Mouse (Mus musculus) forebrain, embryonic 10.5 days (tissue): ENCODE measurements around the gene Jaml. TPM values are rescaled to one million over a fixed set of nuclear protein-coding genes. Genes with fewer than 3 reads are reported as not detected.

Experiments
- DNase-seq: peaks from one replicate; pipeline ENCODE4 v3.0.0-alpha.2; 2017; ENCODE audit warnings: low spot score; ENCODE audit errors: extremely low spot score
- H3K27ac ChIP-seq: fragments of 300-500 bp; sonication (generic); 2 replicates; pipeline ENCODE4 v1.5.1; 2016; ENCODE audit warnings: mild to moderate bottlenecking
- H3K27me3 ChIP-seq: fragments of 300-500 bp; sonication (generic); 2 replicates; pipeline ENCODE4 v1.6.1; 2016; ENCODE audit warnings: mild to moderate bottlenecking; ENCODE audit not compliant: poor library complexity, severe bottlenecking
- H3K36me3 ChIP-seq: fragments of 300-500 bp; sonication (generic); replicated peaks from 2 replicates; pipeline ENCODE4 v1.6.1; 2016; ENCODE audit warnings: mild to moderate bottlenecking, moderate library complexity
- H3K4me1 ChIP-seq: fragments of 300-500 bp; sonication (generic); 2 replicates; pipeline ENCODE4 v1.6.1; 2016
- H3K4me3 ChIP-seq: fragments of 300-500 bp; sonication (generic); 2 replicates; pipeline ENCODE4 v1.5.1; 2016; ENCODE audit warnings: mild to moderate bottlenecking, moderate library complexity
- H3K9me3 ChIP-seq: fragments of 300-500 bp; sonication (generic); 2 replicates; pipeline ENCODE4 v1.6.1; 2016; ENCODE audit warnings: mild to moderate bottlenecking, moderate library complexity
- WGBS: fragments of 180-500 bp; shearing (Covaris S2); methylation state at CpG from one replicate; pipeline ENCODE4 v1.1.7; 2016; 5-methylcytosine and 5-hydroxymethylcytosine counted together
- polyA plus RNA-seq: library from polyadenylated mRNA; unstranded; fragments of >200 nt; fragmentation: Nextera tagmentation; extraction: Ambion mirVana; gene quantifications from 2 replicates; pipeline ENCODE4 v1.2.1, GENCODE M21; 2016

Gene Jaml
- polyA plus RNA-seq, 1 experiment from 2014 or later, result 0.52 TPM

DNA sequence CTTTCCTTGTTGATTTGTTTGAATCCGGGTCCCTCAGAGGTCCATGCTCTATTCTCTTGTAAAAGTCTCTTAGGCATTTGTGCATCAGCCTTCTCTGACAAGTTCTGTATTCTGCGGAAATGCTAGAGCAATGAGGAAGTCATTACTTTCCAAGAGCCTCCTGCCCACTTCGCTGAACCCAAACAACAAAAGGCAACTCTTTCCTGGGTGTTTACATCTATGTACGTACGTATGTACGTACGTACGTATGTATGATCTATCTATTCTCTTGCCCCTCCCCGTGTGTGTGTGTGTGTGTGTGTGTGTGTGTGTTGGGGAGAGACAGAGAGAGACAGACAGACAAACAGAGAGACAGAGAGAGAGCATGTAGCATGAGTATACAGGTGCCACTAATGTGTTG, 37.8 kb downstream of the Jaml start:
- Histone ChIP-seq H3K4me1 (peaks cover 37% of the 10 kb centered on the region), H3K9me3 (no peaks in the 10 kb centered on the region), H3K27me3 (peaks cover 69% of the 10 kb centered on the region), H3K36me3 (no peaks in the 10 kb centered on the region), H3K4me3 (no peak overlapping the region), H3K27ac (no peak overlapping the region)
- no peak for DNase-seq
- WGBS, result 73% methylated on average over 9 of the region's 9 CpGs

DNA sequence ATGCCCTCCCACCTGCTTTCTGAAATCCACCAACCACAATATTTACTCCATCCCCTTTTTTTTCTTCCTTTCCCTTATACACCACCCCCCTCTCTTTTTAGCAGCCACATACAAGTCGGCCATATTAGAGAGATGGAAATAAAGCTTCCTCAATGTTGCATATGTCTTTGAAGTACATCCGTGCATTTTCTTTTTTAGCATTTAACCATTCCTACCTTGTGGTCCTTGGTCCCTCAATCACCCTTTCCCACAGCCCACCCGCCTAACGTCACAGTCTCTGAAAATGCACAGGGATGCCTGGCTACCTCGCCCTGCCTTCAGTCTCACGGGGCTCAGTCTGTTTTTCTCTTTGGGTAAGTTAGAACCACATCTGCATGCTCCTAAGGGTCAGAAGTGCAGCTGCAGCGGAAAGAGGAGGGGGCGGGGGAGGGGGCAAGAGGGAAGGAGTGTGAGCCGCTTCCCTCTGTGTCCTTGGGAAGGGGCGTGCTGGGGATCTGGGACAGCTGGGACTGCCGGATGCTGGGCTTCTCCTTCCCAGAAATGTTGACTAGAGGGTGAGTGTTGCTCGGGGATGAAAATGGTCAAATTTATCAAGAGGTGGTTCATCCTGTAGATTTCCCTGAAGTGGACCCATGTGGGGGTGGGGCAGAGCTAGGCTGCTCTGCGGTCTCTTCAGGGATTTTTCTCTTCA, 38.9 kb downstream of the Jaml start, which contains the start of gene Scn2b:
Gene Scn2b, plus strand, starts transcription at position 42 of the 691 bp plus-strand sequence.
- H3K4me3 ChIP-seq, result peak within 1 kb of the TSS; percentile 69
- peak within 1 kb of the TSS; percentile 89 for H3K27ac ChIP-seq
- no peak for DNase-seq
- H3K4me1 ChIP-seq, result peaks cover 44% of the 10 kb centered on the region
- H3K27me3 ChIP-seq, result peaks cover 77% of the 10 kb centered on the region
- no peaks in the 10 kb centered on the region for H3K36me3 ChIP-seq
- H3K9me3 ChIP-seq, result no peaks in the 10 kb centered on the region
- under 1% methylated on average over 13 of the region's 13 CpGs for WGBS

DNA sequence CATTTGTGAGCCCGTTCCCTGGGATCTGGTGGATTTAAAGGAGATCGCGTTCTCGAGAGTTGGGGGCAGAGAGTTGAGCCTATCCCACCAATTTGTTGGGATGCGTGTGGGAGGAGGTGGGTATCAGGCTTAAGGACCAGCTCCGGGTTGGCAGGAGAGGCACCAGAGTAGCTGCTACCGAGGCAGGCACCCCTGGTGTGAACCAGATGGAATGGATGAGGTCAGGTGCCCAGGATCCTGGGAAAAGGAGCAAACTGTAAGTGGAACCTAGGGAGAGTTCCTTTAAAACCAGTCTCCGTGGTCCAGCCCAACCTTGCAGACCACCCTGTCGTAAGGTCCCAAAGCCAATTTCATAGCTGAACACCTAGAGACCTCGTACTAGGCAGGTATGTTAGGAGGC, 39.6 kb downstream of the Jaml start:
- H3K27ac ChIP-seq, result peak overlapping the region; percentile 89
- 30% methylated on average over 10 of the region's 10 CpGs for WGBS
- DNase-seq, result no peak
- H3K4me1 ChIP-seq, result peaks cover 44% of the 10 kb centered on the region
- H3K9me3 ChIP-seq, result no peaks in the 10 kb centered on the region
- peaks cover 78% of the 10 kb centered on the region for H3K27me3 ChIP-seq
- no peaks in the 10 kb centered on the region for H3K36me3 ChIP-seq
- peak overlapping the region; percentile 69 for H3K4me3 ChIP-seq

DNA sequence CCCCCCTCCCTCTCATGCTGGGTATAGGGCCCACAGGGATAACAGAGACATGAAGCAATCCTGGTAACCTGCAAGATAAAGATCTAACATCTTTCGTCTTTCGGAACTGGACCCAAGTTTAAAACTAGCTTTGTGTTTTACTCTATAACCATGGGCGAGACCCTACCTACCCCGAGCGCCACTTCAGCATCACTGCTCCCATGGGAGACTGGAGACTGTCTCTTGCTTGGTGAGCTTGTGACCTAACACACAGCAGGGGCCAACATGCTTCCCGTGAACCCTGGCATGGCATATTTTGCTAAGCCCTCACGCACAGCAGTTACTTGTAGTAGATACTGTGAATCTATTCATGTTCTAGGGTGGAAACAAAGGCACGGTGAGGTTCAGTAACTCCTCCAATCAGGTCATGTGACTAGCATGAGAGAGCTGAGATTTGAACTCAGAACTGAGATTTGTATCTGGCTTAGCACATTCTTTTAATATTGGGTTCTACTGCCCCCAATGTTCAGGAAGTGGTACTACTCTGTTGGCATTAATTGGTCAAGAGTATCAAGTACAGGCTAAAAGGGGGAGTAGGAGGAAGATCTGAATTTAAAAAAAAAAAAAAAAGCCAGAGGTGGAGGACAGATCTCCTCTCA, 40.5 kb downstream of the Jaml start:
- Histone ChIP-seq H3K27me3 (peaks cover 69% of the 10 kb centered on the region), H3K36me3 (no peaks in the 10 kb centered on the region), H3K4me1 (peaks cover 44% of the 10 kb centered on the region), H3K27ac (no peak overlapping the region), H3K4me3 (peak overlapping the region; percentile 69; the same call in 1 of the 2 replicates), H3K9me3 (no peaks in the 10 kb centered on the region)
- WGBS, result 93% methylated on average over 8 of the region's 8 CpGs
- no peak for DNase-seq

DNA sequence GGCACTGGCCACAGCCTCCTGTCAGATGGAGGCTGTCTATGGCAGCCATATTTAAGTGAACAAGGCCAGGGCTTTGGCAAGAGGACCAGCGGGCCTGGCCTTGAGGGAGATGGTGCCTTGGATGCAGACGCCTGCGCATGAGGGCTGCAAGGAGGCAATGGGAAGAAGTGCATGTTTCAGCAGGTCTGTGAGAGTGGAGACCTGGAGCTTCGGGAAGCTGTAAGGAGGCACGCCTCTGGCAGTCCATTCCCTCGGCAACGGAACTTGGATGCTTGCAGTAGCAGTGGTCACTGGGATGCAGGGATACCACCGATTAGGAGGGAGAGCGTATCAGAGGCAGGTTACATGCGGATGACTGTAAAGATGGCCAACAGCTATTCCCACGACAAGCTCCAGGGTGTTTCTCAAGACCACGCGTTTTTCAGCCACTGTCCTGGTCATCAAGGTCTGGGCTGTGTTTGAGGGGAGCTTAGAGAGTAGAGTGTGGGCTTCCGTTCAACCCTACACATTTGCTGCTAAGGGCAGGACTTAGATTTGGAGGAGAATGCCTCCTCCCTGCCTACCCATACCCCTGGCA, 41.1 kb downstream of the Jaml start:
- no peak for DNase-seq
- no peaks in the 10 kb centered on the region for H3K36me3 ChIP-seq
- no peaks in the 10 kb centered on the region for H3K9me3 ChIP-seq
- 89% methylated on average over 14 of the region's 14 CpGs for WGBS
- peaks cover 44% of the 10 kb centered on the region for H3K4me1 ChIP-seq
- H3K4me3 ChIP-seq, result no peak overlapping the region
- peaks cover 66% of the 10 kb centered on the region for H3K27me3 ChIP-seq
- H3K27ac ChIP-seq, result no peak overlapping the region

DNA sequence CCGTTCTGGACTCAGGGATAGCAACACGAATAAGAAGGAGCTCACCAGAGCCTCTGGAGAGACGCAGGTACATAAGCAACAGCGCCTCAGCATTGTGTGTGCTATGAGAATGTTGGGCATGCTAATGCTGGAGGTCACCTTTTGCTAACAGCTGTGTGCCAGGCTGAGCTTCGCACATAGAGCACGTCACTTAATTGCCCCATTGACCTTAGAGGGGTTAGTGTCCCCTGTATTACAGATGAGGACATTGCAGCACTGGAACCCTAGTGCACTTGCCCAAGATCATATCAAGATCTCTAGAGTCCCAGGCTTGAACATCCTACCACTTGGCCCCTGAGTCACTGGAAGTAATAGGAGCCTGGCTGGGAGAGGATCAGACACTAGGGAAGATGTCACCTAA, 41.6 kb downstream of the Jaml start:
- 90% methylated on average over 6 of the region's 6 CpGs for WGBS
- no peak overlapping the region for H3K4me3 ChIP-seq
- no peaks in the 10 kb centered on the region for H3K9me3 ChIP-seq
- peaks cover 64% of the 10 kb centered on the region for H3K27me3 ChIP-seq
- H3K27ac ChIP-seq, result no peak overlapping the region
- H3K4me1 ChIP-seq, result peaks cover 40% of the 10 kb centered on the region
- no peak for DNase-seq
- H3K36me3 ChIP-seq, result 0 out of 2 replicates have a peak, but pooled peaks cover 3% of the 10 kb centered on the region

DNA sequence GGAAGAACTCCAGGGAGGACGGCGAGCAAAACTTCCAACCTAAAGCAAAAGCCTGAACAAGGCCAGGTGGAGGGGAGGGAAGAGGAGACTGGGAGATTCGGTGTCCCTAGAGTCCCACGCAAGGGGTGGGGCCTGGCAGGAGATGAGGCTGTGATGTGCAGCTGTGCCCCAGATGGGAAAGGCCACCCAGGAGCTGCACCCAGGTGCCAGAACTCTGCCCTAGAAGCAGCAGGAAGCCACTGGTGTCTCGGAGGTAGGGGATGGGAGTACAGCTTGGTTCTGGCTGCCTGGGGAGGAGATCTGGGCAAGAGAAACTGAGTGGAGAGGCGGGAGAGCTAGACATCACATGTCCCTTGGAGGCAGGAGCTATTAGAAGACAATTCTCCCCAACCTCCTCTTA, 42.0 kb downstream of the Jaml start:
- H3K4me3 ChIP-seq, result no peak overlapping the region
- WGBS, result 61% methylated on average over 6 of the region's 6 CpGs
- 0 out of 2 replicates have a peak, but pooled peaks cover 4% of the 10 kb centered on the region for H3K36me3 ChIP-seq
- peaks cover 60% of the 10 kb centered on the region for H3K27me3 ChIP-seq
- H3K9me3 ChIP-seq, result no peaks in the 10 kb centered on the region
- no peak for DNase-seq
- H3K4me1 ChIP-seq, result peaks cover 36% of the 10 kb centered on the region
- H3K27ac ChIP-seq, result no peak overlapping the region

DNA sequence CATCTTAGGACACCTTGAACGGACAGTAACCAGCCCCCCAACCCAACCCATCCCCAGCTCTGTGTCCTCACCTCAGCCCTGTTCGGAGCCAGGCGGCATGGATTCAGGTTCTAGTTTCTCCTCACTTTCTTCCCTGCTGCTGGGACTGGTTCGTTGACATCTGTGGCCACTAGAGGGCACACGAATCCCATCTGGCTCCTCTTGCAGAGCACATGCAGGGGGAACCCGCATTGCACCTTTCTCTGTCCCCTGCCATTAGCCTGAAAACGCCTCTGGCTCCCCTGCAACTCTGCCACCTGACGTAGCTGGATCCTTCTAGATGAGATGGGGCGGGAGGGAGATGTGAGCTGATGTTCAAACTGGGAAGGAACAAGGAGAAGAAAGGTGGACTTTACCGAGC, 42.8 kb downstream of the Jaml start:
- Histone ChIP-seq H3K4me3 (peak overlapping the region; percentile 22), H3K27me3 (peaks cover 52% of the 10 kb centered on the region), H3K27ac (peak overlapping the region; percentile 52; the same call in 1 of the 2 replicates), H3K9me3 (no peaks in the 10 kb centered on the region), H3K36me3 (0 out of 2 replicates have a peak, but pooled peaks cover 4% of the 10 kb centered on the region), H3K4me1 (peaks cover 32% of the 10 kb centered on the region)
- DNase-seq, result peak; percentile 75
- 5% methylated on average over 10 of the region's 10 CpGs for WGBS

DNA sequence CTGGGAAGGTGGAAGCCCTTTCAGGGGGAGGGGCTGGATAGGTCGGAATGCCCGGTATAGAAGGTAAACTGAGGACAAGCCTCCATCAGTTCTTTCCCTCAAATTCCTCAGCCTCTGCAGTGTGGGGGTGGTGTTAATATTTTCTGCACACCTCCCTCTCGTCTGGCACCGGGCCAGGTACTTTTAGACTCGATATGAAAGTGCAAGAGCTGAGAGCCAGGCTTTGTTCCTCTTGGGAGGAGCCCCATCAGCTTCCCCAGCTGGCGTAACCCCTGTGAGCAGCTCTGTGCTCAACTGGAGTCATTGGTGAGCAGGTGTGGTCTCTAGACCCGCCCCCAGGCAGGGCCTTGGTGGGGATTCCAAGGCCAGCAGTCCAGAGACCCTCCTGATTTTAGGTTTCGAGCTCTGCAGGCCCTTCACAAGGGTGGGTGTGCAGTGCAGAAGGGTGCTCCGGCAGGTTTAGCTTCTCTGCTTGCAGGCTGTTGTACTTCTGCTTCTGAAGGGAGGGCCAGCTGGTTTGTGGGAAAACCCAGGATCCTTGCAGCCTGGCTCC, 43.3 kb downstream of the Jaml start:
- H3K27ac ChIP-seq, result peak overlapping the region; percentile 52; the same call in 1 of the 2 replicates

DNA sequence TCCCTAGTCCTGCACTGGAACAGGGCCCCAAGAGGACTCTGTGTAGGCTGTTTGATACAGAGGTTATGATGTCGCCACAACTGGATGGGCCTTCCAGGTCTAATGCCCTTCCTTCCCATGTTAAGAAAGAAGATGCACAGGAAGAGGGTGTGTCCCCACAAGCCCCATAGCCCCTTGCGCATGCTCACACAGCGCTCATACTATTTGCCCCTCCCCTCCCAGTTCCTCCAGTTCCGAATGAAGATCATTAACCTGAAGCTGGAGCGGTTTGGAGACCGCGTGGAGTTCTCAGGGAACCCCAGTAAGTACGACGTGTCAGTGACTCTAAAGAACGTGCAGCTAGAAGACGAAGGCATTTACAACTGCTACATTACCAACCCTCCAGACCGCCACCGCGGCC, 46.2 kb downstream of the Jaml start:
- no peak overlapping the region for H3K27ac ChIP-seq
- 0 out of 2 replicates have a peak, but pooled peaks cover 4% of the 10 kb centered on the region for H3K36me3 ChIP-seq
- no peaks in the 10 kb centered on the region for H3K9me3 ChIP-seq
- no peak for DNase-seq
- peaks cover 38% of the 10 kb centered on the region for H3K27me3 ChIP-seq
- H3K4me3 ChIP-seq, result no peak overlapping the region
- peaks cover 24% of the 10 kb centered on the region for H3K4me1 ChIP-seq
- WGBS, result 92% methylated on average over 14 of the region's 14 CpGs

More for the DNA sequence above, 43.3 kb downstream of the Jaml start:
- Histone ChIP-seq H3K27me3 (peaks cover 47% of the 10 kb centered on the region), H3K4me1 (peaks cover 32% of the 10 kb centered on the region), H3K4me3 (peak overlapping the region; percentile 22), H3K9me3 (no peaks in the 10 kb centered on the region), H3K36me3 (0 out of 2 replicates have a peak, but pooled peaks cover 4% of the 10 kb centered on the region)
- DNase-seq, result no peak
- WGBS, result 21% methylated on average over 9 of the region's 9 CpGs

DNA sequence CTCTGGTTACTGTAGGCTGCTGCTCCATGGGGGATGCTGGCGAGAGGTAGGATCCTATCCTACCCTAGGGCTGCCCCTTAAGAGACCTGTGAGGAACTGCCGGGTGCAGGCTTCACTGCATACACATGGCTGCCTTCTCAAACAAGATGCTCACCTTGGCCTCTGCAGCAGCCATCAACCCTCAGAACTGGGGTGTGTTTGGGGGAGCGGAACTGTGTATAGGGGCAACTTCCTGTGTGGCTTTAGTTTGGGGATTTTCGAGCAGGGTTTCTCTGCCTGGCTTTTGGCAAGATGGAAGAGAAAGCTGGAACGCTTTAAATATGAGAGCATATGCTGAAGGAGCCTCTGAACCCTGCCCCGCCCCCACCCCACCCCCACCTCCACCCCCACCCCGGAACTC, 48.0 kb downstream of the Jaml start:
- H3K9me3 ChIP-seq, result no peaks in the 10 kb centered on the region
- peaks cover 18% of the 10 kb centered on the region for H3K4me1 ChIP-seq
- no peak for DNase-seq
- no peak overlapping the region for H3K27ac ChIP-seq
- 52% methylated on average over 7 of the region's 7 CpGs for WGBS
- H3K27me3 ChIP-seq, result peaks cover 24% of the 10 kb centered on the region
- H3K36me3 ChIP-seq, result 0 out of 2 replicates have a peak, but pooled peaks cover 4% of the 10 kb centered on the region
- H3K4me3 ChIP-seq, result no peak overlapping the region

DNA sequence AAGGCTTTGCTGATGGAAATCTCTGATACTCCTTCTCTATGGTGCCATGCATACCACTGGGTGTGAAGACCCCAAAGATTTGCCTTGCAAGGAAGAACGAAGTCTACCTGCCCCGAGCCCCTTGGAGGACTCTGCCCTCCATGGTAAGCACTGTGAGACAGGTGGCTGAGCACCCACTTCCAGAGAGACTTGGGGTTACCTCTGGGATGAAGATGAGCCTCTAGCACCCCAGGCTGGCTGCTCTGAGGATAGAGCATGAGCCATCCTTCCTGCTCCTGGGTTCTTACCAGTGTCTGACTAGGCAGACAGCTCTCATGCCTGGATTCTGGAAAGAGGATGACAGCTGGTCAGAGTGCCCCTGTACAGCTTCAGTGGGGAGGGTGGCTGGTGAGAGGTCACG, 51.1 kb downstream of the Jaml start:
- Histone ChIP-seq H3K4me1 (peaks cover 31% of the 10 kb centered on the region), H3K36me3 (0 out of 2 replicates have a peak, but pooled peaks cover 4% of the 10 kb centered on the region), H3K9me3 (no peaks in the 10 kb centered on the region), H3K27me3 (peaks cover 43% of the 10 kb centered on the region), H3K4me3 (no peak overlapping the region), H3K27ac (no peak overlapping the region)
- 86% methylated on average over 3 of the region's 3 CpGs for WGBS
- DNase-seq, result no peak
